Mouse (Mus musculus): Measurements from ENCODE around the gene Osbpl5. TPM values are rescaled to one million over a fixed set of nuclear protein-coding genes. Genes with fewer than 3 reads are reported as not detected.
A peak's percentile ranks its signal among the peaks of the same experiment; 100 is the strongest.
"Not testable (repeated sequence)": the region's sequence is repeated elsewhere in the genome, so short reads cannot be mapped to it uniquely, and the experiment has no call there.

Osbpl5 gene
- total RNA-seq, 2 experiments from 2014 or later, result 14.6 to 15.2 TPM

GRCm38 (mm10) chr7:143666427-143667311 lies 90.1 kb downstream of the Osbpl5 start:
- intact Hi-C loops (cut with DNase I), result loop anchor here (2.0 kb wide), 1 partner anchor 28 kb away; no protein-coding TSS in a partner anchor
- no peak for DNase-seq

- intact Hi-C loops (cut with DNase I), result no loop called here
- no peak for DNase-seq
Measured at GRCm38 (mm10) chr7:143663470-143663869, 93.3 kb downstream of the Osbpl5 start.

- intact Hi-C loops (cut with DNase I), result no loop called here
- no peak for DNase-seq
Measured at GRCm38 (mm10) chr7:143660797-143661196, 96.0 kb downstream of the Osbpl5 start.

- intact Hi-C loops (cut with DNase I), result loop anchor here (1.0 kb wide), 1 partner anchor 33 kb away; no protein-coding TSS in a partner anchor
- not testable (repeated sequence) for DNase-seq
Measured at GRCm38 (mm10) chr7:143649769-143650346, 106.9 kb downstream of the Osbpl5 start.

- peak; percentile 56 to 64 for DNase-seq
- intact Hi-C loops (cut with DNase I), result loop anchor here (1.0 kb wide), 1 partner anchor 34 kb away; no protein-coding TSS in a partner anchor
Measured at GRCm38 (mm10) chr7:143649034-143649768, 107.6 kb downstream of the Osbpl5 start, which contains the start of gene Tnfrsf22. TSS of gene Tnfrsf22 (minus strand) at chr7:143649661.

GRCm38 (mm10) chr7:143643949-143644348 lies 112.8 kb downstream of the Osbpl5 start:
- DNase-seq; intact Hi-C loops (cut with DNase I): not testable (repeated sequence)

Small RNA genes lying within 50 kb of the gene (microRNA-seq; reads per million reads assigned to microRNA genes)
- gene Gm22064, result 0 reads per million in 2 experiments

Other genes with a start within 250 kb of the Osbpl5 start
- gene Nap1l4, start 207.9 kb downstream of the Osbpl5 start, total RNA-seq (2021), result 100 to 1,000 TPM; 167 to 189 TPM
- 10 to 100 TPM; 33.9 to 38.6 TPM for gene Cars, start 156.9 kb downstream of the Osbpl5 start, total RNA-seq (2021)
- under 1 TPM; 0.10 to 0.20 TPM for gene Tnfrsf26, start 128.3 kb downstream of the Osbpl5 start, total RNA-seq (2021)
- 1 to 10 TPM; 1.5 to 2.0 TPM for gene Tnfrsf22, start 107.3 kb downstream of the Osbpl5 start, total RNA-seq (2021)
- 1 to 10 TPM; 2.7 to 3.3 TPM for gene Tnfrsf23, start 71.1 kb downstream of the Osbpl5 start, total RNA-seq (2021)
- not detected for gene Mrgprg, start 10.0 kb upstream of the Osbpl5 start, total RNA-seq (2021)
- gene Mrgpre, start 27.5 kb upstream of the Osbpl5 start, total RNA-seq (2021), result under 1 TPM; 0.43 to 0.54 TPM
- 1 to 10 TPM; 3.6 to 3.9 TPM for gene Nadsyn1, start 65.9 kb upstream of the Osbpl5 start, total RNA-seq (2021)
- 1 to 10 TPM; 4.4 to 4.6 TPM for gene Dhcr7, start 66.2 kb upstream of the Osbpl5 start, total RNA-seq (2021)
- gene Gm498, start 109.9 kb upstream of the Osbpl5 start, total RNA-seq (2021), result not detected
- under 1 TPM; 0.05 to 0.18 TPM for gene Shank2, start 244.9 kb upstream of the Osbpl5 start, total RNA-seq (2021)